Mouse (Mus musculus) thymus, postnatal 36 days (tissue): ENCODE results near the gene Abhd2.
"Not testable (repeated sequence)": the region's sequence is repeated elsewhere in the genome, so short reads cannot be mapped to it uniquely, and the experiment has no call there.

Source experiments
- DNase-seq, 2 experiments: peaks; one replicate each; pipeline ENCODE4 v3.0.0; 2022; ENCODE audit warnings: mixed read lengths in 2 of 2

Abhd2 gene

DNA sequence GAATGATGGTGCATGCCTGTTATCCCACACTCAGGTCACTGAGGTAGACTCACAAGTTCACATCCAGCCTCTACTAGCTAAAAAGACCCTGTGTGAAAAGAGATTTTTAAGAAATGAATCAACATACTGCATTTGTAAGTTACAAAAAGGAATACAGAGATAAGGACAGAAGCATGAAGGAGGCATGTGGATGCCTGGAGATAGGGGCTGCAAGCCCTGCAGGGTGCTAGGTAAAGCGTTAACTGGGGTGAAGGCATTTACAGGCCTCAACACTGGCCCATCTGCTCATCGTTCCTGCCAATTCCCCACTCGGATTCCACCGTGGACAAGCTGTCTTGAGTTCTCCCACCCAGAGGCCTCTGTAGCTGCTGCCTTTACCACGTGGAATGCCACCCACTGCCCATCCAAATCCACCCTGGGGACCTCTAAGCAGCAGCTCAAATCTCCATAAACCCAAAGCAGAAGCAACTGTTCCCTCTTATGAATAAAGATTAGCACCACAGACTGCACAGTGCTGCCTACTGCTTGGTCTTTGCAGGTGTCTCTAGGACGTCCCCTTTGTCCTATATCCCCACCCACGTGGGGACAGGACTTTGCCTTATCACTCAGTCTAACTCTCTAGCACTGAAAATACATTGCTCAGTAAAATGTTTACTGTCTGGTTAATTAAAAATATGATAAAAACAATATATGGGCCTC lies 5.2 kb upstream of the Abhd2 start:
- DNase-seq, result no peak

DNA sequence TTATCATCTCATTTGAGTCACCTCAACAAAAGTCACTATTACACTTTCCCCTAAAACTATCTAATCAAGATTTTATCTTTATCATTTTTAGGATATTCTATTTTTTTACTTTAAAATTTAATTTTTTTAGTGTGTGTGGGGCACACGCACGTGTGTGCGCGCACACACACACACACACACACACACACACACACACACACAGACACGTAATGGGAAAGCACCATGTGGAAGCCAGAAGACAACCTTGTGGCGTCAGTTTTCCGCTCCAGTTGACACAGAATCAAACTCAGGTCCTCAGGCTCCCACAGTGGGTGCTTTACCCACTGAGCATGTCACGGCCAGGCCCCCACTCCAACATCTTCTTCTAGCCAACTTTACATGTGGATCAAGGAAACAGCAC lies 4.1 kb upstream of the Abhd2 start:
- no peak for DNase-seq

DNA sequence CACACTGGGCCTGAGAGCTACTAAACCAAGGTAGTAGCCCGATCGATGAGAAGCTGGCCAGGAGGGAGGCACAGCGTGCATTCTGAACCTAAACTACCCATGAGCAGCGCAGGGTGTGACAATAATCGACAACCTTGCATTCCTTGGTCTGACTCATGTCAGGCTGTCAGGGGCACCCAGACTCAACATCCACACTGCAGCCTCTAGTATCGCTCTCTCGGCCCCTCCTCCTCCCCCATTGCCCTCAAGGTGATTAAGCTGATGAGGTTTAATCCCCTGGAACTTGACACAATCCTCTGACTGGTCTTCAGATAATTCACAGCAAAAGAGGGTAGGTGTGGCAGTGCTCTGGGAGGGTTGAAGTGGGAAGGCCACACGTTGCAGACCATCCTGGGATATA lies 3.6 kb upstream of the Abhd2 start:
- DNase-seq, result no peak

DNA sequence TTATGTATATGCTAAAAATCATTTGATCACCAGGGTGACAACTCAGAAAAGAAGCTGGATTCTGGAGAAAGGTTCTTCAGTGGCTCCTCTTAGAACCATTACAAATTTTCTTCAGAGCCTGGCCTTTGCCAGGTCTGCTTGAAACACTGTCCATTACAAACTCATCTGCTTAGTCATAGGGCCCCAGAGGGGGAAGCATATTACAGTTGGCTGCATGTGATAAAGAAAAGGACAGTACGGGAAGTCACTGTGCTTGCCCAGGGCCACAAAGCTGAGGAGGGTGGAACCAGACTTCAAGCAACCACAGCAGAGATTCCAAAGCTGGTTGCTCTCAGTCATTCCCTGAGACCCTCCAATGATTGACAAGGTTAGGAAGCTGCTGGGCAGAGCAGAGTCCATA lies 3.1 kb upstream of the Abhd2 start:
- no peak for DNase-seq

DNA sequence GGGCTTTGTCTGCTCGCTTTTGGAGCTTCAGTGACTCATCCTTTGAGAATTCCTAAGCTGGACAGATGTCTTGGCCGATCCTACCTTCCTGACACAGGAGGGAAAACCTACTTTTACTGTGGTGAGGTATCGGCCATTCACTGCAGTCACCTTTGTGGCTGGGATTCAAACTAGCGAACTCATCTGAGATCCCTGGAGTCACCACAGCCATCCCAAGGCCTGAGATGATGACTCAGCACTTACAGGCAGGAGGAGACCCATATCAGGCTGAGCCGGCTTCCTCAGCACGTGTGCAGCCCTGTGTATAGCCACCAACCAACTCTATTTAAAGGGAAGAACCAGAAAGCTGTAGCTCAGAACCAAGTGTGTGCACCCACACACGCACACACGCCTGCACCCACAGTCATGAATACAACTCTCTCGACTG lies 2.0 kb upstream of the Abhd2 start:
- no peak for DNase-seq

DNA sequence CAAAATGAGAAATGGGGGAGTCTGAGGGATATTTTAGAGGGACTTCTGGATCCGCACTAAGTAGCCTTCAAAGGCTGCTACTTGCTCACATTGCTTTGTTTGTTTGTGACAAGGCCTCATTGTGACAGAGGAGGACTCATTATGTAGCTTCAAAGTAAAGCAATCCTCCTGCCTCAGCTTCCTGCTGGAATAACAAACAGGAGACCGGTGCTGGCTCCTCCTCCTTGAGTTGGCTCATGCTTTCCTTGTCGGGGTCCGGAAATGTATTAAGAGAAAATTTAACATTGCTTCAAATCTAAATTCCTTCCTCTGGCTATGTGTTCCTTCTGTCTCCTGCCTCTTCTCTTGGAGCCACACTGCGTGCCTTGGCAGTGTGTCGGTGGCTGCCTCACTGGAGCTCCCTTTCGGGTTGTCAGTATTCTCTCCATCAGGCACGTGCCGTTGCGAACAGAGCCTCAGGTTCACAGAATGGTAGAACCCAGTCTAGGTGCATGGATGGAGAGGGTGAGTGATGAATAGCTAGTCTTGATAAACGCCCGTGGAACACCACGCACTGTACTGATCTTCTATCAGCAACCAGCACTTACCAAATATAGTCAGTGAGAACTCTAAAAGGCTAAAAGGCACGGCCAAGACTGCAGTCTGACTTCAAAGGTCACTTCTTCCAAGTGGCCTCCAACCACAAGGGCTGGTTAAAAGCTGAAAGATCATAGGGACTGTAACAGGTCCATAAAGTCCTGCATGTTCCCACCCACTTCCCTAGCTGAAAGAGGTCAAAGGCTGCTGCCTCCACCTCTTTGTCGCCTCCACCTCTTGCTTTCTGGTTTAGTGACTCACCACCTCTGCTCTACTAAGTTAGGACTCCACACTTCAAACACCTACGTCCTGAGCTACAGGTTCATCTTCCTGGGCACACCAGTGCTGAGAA lies 874 bp upstream of the Abhd2 start:
- no peak for DNase-seq

DNA sequence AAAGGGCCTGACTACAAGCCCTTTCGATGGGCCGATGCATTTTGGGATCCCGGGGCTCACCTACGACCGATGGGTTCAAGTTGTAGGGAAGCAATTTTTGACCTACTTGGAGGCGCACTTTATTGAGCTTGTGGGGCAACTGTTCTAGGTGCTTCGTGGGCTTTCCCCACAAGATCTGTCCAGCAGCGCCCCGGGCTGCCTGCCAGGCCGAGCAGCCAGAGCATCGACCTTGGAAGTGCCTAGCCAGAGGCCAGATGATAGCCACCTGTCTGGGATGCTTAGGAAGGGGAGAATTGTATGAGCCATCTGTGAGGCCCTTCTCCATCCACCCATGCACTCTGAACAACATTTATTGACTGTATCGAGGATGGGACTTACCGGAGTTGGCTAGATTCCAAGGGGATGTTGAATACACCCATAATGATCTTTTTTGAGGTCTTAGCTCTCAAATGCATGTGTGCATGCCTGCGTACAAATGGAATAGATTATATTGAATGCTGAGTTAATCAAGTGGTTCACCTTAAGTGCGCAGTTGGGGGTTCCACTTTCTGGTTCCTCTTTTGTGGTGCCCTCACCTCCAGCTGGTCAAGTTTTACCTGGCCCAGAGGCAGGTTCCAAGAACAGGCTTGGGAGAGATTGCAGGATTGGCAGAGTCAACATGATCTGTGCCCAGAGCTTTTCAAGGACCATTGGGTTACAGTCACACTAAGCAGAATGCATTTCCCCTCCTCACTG lies 906 bp downstream of the Abhd2 start:
- peak in 1 of 2 experiments; percentile 27 for DNase-seq

DNA sequence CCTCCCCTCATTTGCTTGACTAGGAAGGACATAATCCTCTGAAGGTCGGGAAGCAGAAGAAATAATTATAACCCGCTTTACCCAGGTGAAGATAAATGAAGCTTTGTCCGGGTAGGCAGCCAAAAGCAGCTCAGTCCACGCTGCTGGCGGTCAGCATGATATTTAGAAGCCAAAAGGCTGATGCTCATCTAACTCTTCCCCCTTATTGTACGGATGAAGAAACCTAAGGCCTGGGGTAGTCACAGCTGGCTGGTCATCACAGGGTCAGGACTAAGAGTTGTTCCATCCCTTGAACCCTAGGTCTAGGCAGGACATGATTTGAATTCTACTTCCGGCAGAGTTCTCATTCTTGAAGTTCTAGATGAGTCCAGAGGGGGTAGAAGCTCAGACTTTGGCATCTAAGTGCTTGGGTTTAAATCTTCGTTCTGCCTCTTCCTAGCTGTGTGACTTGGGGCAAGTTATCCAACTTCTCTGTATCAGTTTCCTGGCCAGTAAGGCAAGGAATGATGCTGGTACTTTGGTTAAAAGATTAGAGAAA lies 1.5 kb downstream of the Abhd2 start:
- DNase-seq, result no peak

DNA sequence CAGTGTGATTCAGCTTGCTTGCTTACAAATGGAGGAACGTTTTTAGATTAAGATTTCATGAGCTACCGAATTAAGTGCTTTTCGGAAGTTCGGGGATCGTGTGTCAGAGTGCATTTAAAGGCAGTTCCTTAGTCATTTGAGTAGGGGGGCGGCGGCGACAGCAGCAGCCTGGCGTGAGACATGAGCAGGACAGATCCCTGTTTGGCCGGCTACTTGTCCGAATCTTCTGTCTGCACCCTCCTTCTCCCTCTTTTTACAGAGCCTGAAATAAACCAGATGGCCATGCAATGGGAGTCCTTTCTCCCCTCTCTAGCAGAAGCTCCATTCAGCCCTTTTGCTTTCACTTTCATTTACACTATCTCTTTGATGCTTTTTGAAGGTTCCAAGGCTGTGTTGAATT lies 2.3 kb downstream of the Abhd2 start:
- DNase-seq, result peak in 1 of 2 experiments; percentile 29

DNA sequence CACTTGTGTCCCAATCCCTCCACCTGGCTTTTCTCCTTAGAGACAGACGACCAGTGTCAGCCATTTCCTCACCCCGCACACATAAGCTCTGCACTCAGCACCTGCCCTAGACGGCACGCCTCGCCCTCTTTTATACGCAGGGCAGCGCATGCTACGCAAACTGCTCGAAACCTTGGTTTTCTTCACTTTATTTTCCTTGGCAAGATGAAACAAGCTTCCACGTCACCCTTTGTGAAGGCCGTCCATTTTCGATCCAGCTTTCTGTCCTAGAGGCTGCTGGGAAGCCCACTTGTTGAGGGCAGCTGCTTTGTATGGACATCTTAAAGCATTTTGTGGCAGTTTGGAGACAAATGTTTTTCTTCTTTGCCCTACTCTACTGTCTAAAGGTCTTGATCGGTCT lies 5.4 kb downstream of the Abhd2 start:
- no peak for DNase-seq

DNA sequence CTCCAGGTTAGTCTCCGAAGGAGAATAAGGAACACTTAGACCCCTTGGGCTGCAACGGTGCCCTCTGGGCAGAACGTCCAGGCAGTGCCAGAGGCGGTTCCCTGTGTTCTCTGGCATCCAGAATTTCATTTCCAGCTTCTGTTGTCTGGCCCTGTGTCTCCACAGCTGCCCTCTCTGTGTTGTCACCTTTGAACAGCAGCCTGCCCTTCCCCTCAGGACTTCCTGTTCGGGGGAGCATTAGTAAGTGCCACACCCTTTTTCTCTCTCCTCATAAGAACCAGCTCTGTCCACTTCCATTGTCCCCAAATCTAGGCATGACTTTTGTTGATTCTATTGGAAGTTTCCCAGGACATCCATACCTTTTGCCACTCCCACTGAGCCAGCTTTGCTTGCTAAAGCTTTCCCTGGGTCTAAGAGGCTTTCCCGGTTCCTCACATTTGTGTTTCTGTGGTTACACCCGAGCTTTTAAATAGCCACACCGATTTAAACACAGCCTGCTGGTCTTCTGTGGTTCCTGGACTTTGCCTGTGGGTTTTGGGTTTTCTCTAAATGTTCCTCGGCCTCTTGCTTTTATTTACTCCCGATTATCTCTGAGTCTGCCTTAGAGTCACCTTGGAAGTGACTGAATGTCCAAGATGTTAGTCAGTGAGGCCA lies 6.5 kb downstream of the Abhd2 start:
- no peak for DNase-seq

DNA sequence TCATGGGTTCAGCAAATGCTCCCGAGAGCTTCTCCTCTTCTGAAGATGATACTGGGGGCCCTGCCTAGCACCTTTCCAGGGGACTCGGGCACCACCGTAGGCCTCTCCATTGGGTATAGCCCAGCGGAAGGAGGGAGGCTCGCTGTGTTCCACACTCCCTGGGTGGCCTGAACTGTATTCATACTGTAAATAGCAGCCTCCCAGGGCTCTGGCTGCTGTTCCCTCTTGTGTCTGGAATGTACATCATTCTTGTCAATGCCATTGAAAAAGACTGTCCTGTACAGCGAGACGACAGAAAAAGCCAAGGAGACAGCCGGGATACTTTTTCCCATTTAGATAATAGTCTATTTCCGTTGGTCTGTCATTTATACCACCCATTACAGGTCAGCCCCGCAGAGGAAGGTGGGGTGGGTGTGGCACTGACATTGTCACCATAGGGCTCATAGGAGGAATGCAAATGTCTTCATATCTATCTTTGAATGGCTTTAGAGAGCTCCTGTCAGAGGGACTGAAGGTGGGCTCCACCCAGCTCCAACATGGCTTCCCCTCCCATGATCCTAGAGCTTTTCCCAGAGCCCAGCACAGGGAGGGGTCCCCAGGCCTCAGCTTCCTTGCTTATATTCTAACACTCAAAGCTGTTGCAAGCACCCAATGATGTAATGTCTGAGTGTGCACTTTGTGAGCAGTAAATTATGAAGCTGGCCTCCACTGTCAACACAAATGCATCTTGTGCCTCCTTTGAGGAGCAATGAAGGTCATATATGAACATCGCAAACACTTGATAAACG lies 10.1 kb downstream of the Abhd2 start:
- DNase-seq, result no peak

DNA sequence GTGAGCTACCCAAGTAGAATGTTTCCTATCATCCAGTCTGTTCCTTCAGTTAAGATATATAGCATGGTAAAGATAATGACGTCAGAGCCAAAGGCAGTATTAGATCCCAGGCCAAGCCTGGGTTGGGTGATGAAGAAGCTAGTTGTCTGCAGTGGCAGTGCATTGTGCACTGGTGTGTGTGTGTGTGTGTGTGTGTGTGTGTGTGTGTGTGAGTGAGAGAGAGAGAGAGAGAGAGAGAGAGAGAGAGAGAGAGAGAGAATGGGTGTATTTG lies 10.6 kb downstream of the Abhd2 start:
- DNase-seq, result not testable (repeated sequence)

DNA sequence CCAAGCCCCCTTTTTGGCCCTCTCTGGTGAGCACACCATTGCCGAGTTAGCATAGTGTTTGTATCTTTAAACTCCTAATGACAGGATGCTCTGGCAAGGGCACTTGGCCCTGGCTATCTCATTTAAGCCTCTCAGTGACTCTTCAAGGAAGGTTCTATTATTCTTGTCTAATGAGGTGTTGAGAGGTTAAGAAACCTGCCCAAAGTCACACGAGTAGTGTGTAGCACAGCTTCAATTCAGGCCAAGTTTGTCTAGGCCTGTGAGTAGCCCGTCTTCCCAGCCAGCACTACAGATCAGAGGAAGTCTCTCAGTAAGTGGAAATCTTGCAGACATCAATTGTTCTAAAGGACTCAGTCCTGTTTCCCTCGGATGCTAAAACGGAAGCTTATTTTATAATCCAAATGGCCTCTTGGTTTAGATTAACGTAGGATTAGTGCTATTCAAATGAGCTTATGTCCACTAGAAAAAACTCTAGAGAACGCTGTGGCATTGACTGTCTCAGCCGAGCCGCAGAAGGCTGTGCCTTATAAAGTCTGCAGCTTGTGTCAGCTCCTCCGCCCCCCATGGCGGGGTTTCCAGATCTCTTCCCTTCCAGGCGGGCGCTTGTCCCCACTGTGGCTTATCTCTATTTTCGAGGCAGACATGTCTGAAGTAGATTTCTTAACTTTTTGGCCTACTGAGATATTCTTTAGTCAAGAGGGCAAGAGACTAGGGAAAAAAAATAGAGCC lies 11.3 kb downstream of the Abhd2 start:
- DNase-seq, result no peak

DNA sequence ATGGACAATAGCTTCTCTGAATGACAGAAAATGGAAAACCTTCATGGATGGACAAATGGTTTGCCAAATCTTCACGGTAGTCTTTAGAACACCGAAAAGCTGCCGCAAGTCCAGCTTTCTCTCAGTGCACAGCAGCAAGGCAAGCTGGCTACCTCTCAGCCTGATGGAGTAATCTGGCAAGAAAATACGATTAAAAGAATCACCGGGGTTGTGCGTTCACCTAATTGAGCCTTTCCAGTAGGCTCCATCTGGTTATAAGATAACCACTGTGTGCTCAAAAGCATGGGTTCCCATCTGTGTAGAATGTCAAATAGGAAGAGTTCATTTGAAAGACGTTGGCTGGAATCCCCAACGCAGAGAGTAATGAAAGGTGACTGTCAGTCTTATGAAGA lies 11.9 kb downstream of the Abhd2 start:
- no peak for DNase-seq

DNA sequence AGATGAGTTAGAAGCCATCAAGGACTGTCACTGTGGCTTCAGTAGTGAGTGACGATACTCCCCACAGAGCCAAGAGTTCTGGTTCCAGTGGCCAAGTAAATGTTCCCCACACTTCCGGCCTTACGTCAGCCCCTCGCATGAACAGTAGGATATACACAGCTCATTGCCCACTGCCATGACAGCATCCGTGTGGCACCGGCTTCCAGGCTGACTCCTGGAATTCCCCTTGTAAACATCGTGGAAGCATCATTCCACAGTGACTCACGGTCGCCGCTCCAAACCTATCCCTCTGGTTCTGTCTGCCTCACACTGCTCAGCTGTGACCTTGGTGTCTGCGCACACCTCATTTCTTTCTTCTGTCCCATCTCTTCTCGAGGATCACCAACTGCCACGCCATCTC lies 12.4 kb downstream of the Abhd2 start:
- no peak for DNase-seq

DNA sequence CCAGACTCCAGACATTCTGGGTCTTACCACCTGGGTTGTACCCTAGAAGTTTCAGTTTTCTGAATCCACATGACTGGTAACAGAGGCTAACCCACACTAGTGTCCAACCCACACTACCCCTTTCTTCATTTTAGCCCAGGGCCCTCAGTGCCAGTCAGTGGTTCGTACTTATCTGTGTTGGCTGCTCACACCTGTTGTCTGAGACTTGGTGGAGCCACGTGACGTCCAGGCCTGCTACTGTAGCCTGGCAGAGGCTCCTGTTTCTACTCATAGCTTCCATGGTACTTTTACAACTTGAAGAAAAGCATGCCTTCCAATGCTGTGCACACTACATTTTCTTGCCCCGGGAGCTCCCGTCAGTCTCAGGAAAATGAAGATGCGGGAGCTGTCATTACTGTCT lies 14.2 kb downstream of the Abhd2 start:
- DNase-seq, result no peak

DNA sequence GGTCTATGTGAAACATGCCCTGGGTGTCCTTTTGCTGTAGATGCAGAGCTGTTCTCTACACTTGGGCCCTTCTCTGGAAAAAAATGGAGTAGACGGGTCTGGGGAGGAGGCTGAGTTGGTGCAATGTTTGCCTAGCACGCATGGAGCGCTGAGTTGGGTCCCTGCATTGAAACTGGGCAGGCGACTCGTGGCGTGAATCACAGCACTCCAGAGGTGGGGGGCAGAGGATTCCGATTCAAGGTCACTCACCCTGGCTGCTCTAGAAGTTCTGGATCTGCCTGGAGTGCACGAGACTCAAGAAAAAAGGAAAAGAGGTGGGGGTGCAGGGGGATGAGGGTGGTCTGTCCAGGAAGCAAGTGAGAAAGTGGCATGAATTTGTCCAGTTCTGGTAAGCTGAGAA lies 14.9 kb downstream of the Abhd2 start:
- no peak for DNase-seq

DNA sequence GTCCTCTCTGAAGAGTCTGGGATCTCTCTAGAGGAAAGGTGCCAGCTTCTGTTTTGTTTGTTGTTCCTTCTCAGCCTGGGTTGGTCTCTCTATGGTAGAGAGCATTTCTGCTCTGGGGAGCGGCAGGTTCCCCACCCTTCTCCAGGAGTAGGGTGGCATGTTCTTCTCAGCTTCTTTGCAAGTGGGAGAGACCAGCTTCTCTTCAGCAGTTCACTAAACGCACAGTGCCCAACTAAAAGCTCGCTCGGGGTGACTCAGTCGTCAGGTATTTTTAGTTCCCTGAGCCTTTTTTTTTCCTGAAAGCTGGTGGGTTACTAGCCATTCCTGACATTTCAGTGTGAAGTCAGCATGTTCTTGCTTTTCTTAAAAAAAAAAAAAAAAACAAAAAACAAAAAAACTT lies 15.4 kb downstream of the Abhd2 start:
- no peak for DNase-seq

DNA sequence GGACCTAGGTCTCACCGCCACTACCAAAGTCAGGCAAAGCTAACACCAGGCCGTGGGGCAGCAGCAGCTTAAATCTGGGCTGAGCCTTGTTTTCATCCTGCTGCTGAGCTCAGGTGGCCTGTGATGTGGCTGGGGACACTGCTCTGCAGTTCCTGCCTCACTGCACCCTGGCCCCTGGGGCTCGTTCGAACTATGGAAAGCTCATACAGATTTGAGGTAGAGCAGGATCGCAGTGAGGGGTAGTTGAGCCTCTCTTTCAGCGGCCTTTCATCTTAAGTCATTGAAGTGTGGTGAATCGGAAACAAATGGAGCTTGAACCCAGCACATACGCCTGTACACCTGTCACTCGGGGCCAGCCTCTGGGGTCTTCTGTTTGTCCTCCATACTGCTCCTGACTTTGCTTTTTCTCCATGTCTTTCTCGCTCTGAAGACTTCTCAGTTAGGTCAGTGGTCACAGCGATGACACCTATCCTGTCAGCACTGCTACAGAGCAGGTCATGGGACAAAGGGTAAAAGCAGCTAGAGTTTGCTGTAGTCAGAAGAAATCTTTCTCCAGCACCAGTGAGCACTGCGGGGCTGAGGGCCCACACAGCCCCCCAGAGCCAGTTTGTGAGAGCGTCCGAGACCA lies 20.7 kb downstream of the Abhd2 start:
- no peak for DNase-seq

DNA sequence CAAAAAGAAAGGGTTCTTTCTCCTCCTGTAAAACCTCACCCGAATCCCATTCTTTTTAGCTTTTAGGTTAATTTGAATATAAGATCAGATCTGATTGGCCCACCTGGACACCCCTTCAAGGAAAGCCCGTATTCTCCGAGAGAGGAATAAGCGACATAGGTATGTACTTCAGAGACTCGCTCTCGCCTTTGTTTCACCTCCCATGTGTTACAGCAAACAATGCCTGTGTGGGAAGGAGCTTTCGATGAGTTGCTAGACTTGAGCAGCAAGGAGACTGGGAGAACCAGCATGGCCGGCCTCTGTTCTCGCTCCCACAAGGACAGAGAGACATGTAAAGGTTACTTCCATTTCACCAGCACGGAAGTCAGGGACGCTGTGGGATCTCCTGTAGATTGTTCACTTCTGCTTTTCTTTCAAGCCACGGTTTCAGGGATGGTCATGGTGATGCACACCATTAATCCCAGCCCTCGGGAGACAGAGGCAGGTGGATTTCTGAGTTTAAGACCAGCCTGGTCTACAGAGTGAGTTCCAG lies 21.5 kb downstream of the Abhd2 start:
- DNase-seq, result no peak
